Comparison of ENCODE assay signal across 8 mouse cellular contexts in the genomic region with DNA sequence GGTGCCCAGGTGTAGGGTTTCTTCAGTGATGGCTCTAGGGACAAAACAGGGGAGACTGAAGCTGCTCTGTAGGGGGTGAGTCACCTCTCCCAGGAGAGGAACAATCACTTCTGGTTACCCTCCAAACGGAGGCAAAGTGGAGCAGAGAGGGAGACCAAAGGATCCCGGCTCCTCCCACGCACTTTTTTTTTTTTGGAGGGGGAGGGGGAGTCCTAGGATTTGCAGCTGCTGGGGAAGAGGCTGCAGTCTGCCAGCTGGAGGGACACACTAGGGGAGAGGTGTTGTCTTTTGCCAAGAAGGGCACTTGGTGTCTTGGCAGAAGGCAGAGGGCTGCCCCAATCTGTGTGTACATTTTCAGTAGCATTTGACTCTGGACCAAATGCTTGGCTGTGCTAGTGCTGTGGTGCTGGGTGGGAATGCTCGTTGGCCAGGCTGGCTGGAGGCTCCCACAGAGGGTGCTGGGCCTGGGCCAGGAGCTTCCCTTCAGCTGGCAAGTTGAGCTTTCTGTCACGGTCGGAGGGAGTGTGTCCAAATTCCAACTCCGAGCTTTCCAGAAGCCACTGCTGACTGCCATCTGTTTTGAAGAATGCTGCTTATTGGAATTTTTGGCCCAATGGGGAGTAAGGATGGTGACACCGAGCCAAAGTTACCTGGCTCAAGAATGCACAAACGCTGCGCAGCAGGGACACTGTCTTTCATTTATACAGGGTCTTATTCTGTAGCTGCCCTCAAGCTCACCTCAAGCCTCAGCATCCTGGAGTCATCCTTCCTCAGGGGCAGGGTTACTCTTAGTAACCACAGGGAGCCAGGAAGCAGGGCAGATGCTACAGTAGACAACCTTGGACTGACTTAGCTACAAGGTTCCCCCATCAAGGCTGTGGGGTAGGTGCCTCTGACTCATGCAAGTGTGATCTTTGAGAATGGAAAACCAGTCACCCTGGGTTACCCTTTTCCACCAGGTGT. TPM values are rescaled to one million over a fixed set of nuclear protein-coding genes. Genes with fewer than 3 reads are reported as not detected.
DNase-seq lines count a peak whose midpoint lies in the region; ATAC-seq and TF ChIP-seq lines count a peak whose summit lies in the region.

No protein-coding gene starts in this region.

- peak; percentile 93 for DNase-seq in brain, embryonic 14.5 days (ENCODE audit: low read depth)
- DNase-seq in kidney, postnatal 25 days, result peak; percentile 95 to 97
- DNase-seq in liver, embryonic 14.5 days (ENCODE audit: low read depth in 3 of 3, low spot score in 3 of 3), result no peak
- no peak for DNase-seq in yolk sac, embryonic 10.5 days (ENCODE audit: low spot score)

- WGBS in forebrain, embryonic 12.5 days, result 20% methylated on average over 10 of the region's 10 CpGs
- WGBS in heart, embryonic 15.5 days, result 11% methylated on average over 10 of the region's 10 CpGs
- 31% methylated on average over 10 of the region's 10 CpGs for WGBS in liver, embryonic 14.5 days (ENCODE audit: insufficient replicate concordance)
- 8% methylated on average over 10 of the region's 10 CpGs for WGBS in neural tube, embryonic 14.5 days

- peak overlapping the region; percentile 99 for H3K27ac ChIP-seq in ES-Bruce4 (ENCODE audit: insufficient read depth, low read length)
- H3K27ac ChIP-seq in forebrain, embryonic 12.5 days, result peak overlapping the region; percentile 71
- H3K27ac ChIP-seq in heart, embryonic 15.5 days, result peak overlapping the region; percentile 92
- H3K27ac ChIP-seq in liver, embryonic 14.5 days, result peak overlapping the region; percentile 65
- peak overlapping the region; percentile 76 for H3K27ac ChIP-seq in neural tube, embryonic 14.5 days (ENCODE audit: low read depth, low read length)

- peak overlapping the region; percentile 37 for H3K9ac ChIP-seq in ES-Bruce4 (ENCODE audit: low read depth, poor library complexity, severe bottlenecking)
- no peak overlapping the region for H3K9ac ChIP-seq in forebrain, embryonic 12.5 days
- peak overlapping the region; percentile 34 for H3K9ac ChIP-seq in heart, embryonic 15.5 days
- 0 out of 2 replicates have a peak overlapping the region, but pooled peaks have one; percentile 5 for H3K9ac ChIP-seq in liver, embryonic 14.5 days (replicated peaks)
- H3K9ac ChIP-seq in neural tube, embryonic 14.5 days (replicated peaks; ENCODE audit: low read depth, low read length), result peak overlapping the region; percentile 4; the same call in 1 of the 2 replicates

- no peaks in the 10 kb centered on the region for H3K9me3 ChIP-seq in ES-Bruce4 (replicated peaks; ENCODE audit: control insufficient read depth, insufficient read depth, low read length, poor library complexity, severe bottlenecking)
- no peaks in the 10 kb centered on the region for H3K9me3 ChIP-seq in forebrain, embryonic 12.5 days
- no peaks in the 10 kb centered on the region for H3K9me3 ChIP-seq in heart, embryonic 15.5 days (replicated peaks)
- H3K9me3 ChIP-seq in liver, embryonic 14.5 days (ENCODE audit: control insufficient read depth, low read length), result no peaks in the 10 kb centered on the region
- no peaks in the 10 kb centered on the region for H3K9me3 ChIP-seq in neural tube, embryonic 14.5 days (ENCODE audit: control insufficient read depth, low read length)

- no peak for TF ChIP-seq POLR2A in ES-Bruce4 (IDR thresholded peaks at IDR 0.05; ENCODE audit: insufficient read depth, low read length)
- no peak for TF ChIP-seq POLR2A in brain, embryonic 14.5 days (IDR thresholded peaks at IDR 0.05; ENCODE audit: borderline replicate concordance, extremely low read depth, insufficient read depth, insufficient read length, poor library complexity, severe bottlenecking)

- H3K27me3 ChIP-seq in ES-Bruce4 (ENCODE audit: control insufficient read depth, insufficient read depth, low read length, poor library complexity, severe bottlenecking), result no peaks in the 10 kb centered on the region
- H3K27me3 ChIP-seq in forebrain, embryonic 12.5 days, result no peaks in the 10 kb centered on the region
- no peaks in the 10 kb centered on the region for H3K27me3 ChIP-seq in heart, embryonic 15.5 days
- no peaks in the 10 kb centered on the region for H3K27me3 ChIP-seq in liver, embryonic 14.5 days (ENCODE audit: control insufficient read depth, insufficient read depth, low read length)
- H3K27me3 ChIP-seq in neural tube, embryonic 14.5 days (ENCODE audit: control insufficient read depth, insufficient read depth, low read length), result no peaks in the 10 kb centered on the region

- ATAC-seq in forebrain, embryonic 12.5 days (ENCODE audit: low FRiP score), result no peak
- ATAC-seq in heart, embryonic 15.5 days (replicated peaks; ENCODE audit: insufficient number of reproducible peaks, insufficient read depth, low FRiP score, low read depth), result peak; percentile 85
- no peak for ATAC-seq in liver, embryonic 14.5 days (ENCODE audit: insufficient read depth)
- peak; percentile 79; the same call in 1 of the 2 replicates for ATAC-seq in neural tube, embryonic 14.5 days (ENCODE audit: low read depth)

- no peak for TF ChIP-seq CTCF in ES-Bruce4 (IDR thresholded peaks at IDR 0.05; ENCODE audit: low read depth, low read length)
- TF ChIP-seq CTCF in brain, embryonic 14.5 days (IDR thresholded peaks at IDR 0.05; ENCODE audit: borderline replicate concordance, extremely low read depth, insufficient read depth, insufficient read length), result no peak
- TF ChIP-seq CTCF in liver, embryonic 14.5 days (IDR thresholded peaks at IDR 0.05; ENCODE audit: low read depth), result no peak

- no peaks in the 10 kb centered on the region for H3K4me1 ChIP-seq in ES-Bruce4 (ENCODE audit: control insufficient read depth, insufficient read depth, low read length)
- peaks cover 24% of the 10 kb centered on the region for H3K4me1 ChIP-seq in forebrain, embryonic 12.5 days
- peaks cover 25% of the 10 kb centered on the region for H3K4me1 ChIP-seq in heart, embryonic 15.5 days (replicated peaks)
- peaks cover 4 to 18% of the 10 kb centered on the region in 2 experiments; a peak in 3 of 4 replicates for H3K4me1 ChIP-seq in liver, embryonic 14.5 days (replicated peaks; ENCODE audit: control insufficient read depth in 2 of 2, insufficient read depth in 2 of 2, low read length in 1 of 2)
- H3K4me1 ChIP-seq in neural tube, embryonic 14.5 days (ENCODE audit: control insufficient read depth, insufficient read depth, low read length), result peaks cover 9% of the 10 kb centered on the region

- peak; percentile 98 for TF ChIP-seq EP300 in ES-Bruce4 (IDR thresholded peaks at IDR 0.05; ENCODE audit: insufficient read depth, low read depth, low read length)
- TF ChIP-seq EP300 in liver, embryonic 14.5 days (IDR thresholded peaks at IDR 0.05; ENCODE audit: low read depth), result no peak

- H3K4me3 ChIP-seq in ES-Bruce4 (ENCODE audit: low read depth, low read length), result peak overlapping the region; percentile 39
- H3K4me3 ChIP-seq in forebrain, embryonic 12.5 days (replicated peaks), result no peak overlapping the region
- H3K4me3 ChIP-seq in heart, embryonic 15.5 days, result peak overlapping the region; percentile 35
- H3K4me3 ChIP-seq in liver, embryonic 14.5 days (ENCODE audit: insufficient read depth in 1 of 2, low read depth in 2 of 2, low read length in 2 of 2), result peak overlapping the region; percentile 30 to 36; a peak in 3 of 4 replicates
- no peak overlapping the region for H3K4me3 ChIP-seq in neural tube, embryonic 14.5 days (ENCODE audit: low read depth, low read length)

- H3K36me3 ChIP-seq in ES-Bruce4 (ENCODE audit: control insufficient read depth, insufficient read depth, low read length, poor library complexity, severe bottlenecking), result no peaks in the 10 kb centered on the region
- H3K36me3 ChIP-seq in forebrain, embryonic 12.5 days (replicated peaks), result peaks cover 15% of the 10 kb centered on the region
- peaks cover 16% of the 10 kb centered on the region; the same call in 1 of the 2 replicates for H3K36me3 ChIP-seq in heart, embryonic 15.5 days
- no peaks in the 10 kb centered on the region for H3K36me3 ChIP-seq in liver, embryonic 14.5 days (replicated peaks; ENCODE audit: control insufficient read depth, insufficient read depth, low read depth)
- 0 out of 2 replicates have a peak, but pooled peaks cover 4% of the 10 kb centered on the region for H3K36me3 ChIP-seq in neural tube, embryonic 14.5 days (ENCODE audit: control insufficient read depth, insufficient read depth, low read length)

- peak overlapping the region; percentile 32 for H3K4me2 ChIP-seq in forebrain, embryonic 12.5 days
- H3K4me2 ChIP-seq in heart, embryonic 15.5 days, result peak overlapping the region; percentile 58
- peak overlapping the region; percentile 49 for H3K4me2 ChIP-seq in liver, embryonic 14.5 days (ENCODE audit: low read depth)
- peak overlapping the region; percentile 14 for H3K4me2 ChIP-seq in neural tube, embryonic 14.5 days (ENCODE audit: low read depth, low read length)

RNA-seq across cellular contexts. Expression of gene Zdhhc18, which starts 10.5 kb away (rescaled TPM):
- 34.4 and 43.8 TPM in 2 replicates for polyA plus RNA-seq in ES-Bruce4 (2011; ENCODE audit: insufficient read depth, insufficient read length, low read depth, missing spikeins)
- 34.4 and 39.9 TPM in 2 replicates for polyA plus RNA-seq in brain, embryonic 14.5 days (2012; rRNA removed)
- polyA plus RNA-seq in forebrain, embryonic 12.5 days (2016; fragmentation: Nextera tagmentation; extraction: Ambion mirVana), result 2.8 and 4.6 TPM in 2 replicates
- 4.6 and 9.4 TPM in 2 replicates for polyA plus RNA-seq in heart, embryonic 15.5 days (2015; fragmentation: Nextera tagmentation; extraction: Ambion mirVana)
- 3.8 and 3.9 TPM in 2 replicates for polyA plus RNA-seq in liver, embryonic 14.5 days (2012; rRNA removed)
- polyA plus RNA-seq in liver, embryonic 14.5 days (2014; fragmentation: Nextera tagmentation; extraction: Ambion mirVana), result 0.58 and 0.90 TPM in 2 replicates
- 4.3 and 6.1 TPM in 2 replicates for polyA plus RNA-seq in neural tube, embryonic 14.5 days (2014; fragmentation: Nextera tagmentation; extraction: Ambion mirVana)

RNA-seq across cellular contexts. Expression of gene Pigv, which starts 12.0 kb away (rescaled TPM):
- 12.8 and 15.2 TPM in 2 replicates for polyA plus RNA-seq in ES-Bruce4 (2011; ENCODE audit: insufficient read depth, insufficient read length, low read depth, missing spikeins)
- 11.7 and 12.8 TPM in 2 replicates for polyA plus RNA-seq in brain, embryonic 14.5 days (2012; rRNA removed)
- 17.3 and 18.0 TPM in 2 replicates for polyA plus RNA-seq in forebrain, embryonic 12.5 days (2016; fragmentation: Nextera tagmentation; extraction: Ambion mirVana)
- 11.8 and 14.6 TPM in 2 replicates for polyA plus RNA-seq in heart, embryonic 15.5 days (2015; fragmentation: Nextera tagmentation; extraction: Ambion mirVana)
- 3.2 and 3.3 TPM in 2 replicates for polyA plus RNA-seq in liver, embryonic 14.5 days (2012; rRNA removed)
- 3.1 and 4.0 TPM in 2 replicates for polyA plus RNA-seq in liver, embryonic 14.5 days (2014; fragmentation: Nextera tagmentation; extraction: Ambion mirVana)
- polyA plus RNA-seq in neural tube, embryonic 14.5 days (2014; fragmentation: Nextera tagmentation; extraction: Ambion mirVana), result 10.9 and 13.0 TPM in 2 replicates

RNA-seq across cellular contexts. Expression of gene Sfn, which starts 58.5 kb away (rescaled TPM):
- 250 and 292 TPM in 2 replicates for polyA plus RNA-seq in ES-Bruce4 (2011; ENCODE audit: insufficient read depth, insufficient read length, low read depth, missing spikeins)
- polyA plus RNA-seq in brain, embryonic 14.5 days (2012; rRNA removed), result 10.0 and 11.9 TPM in 2 replicates
- 3.9 and 6.8 TPM in 2 replicates for polyA plus RNA-seq in forebrain, embryonic 12.5 days (2016; fragmentation: Nextera tagmentation; extraction: Ambion mirVana)
- 3.0 and 25.1 TPM in 2 replicates for polyA plus RNA-seq in heart, embryonic 15.5 days (2015; fragmentation: Nextera tagmentation; extraction: Ambion mirVana)
- 0.45 and 0.52 TPM in 2 replicates for polyA plus RNA-seq in liver, embryonic 14.5 days (2012; rRNA removed)
- polyA plus RNA-seq in liver, embryonic 14.5 days (2014; fragmentation: Nextera tagmentation; extraction: Ambion mirVana), result 0.10 and 0.35 TPM in 2 replicates
- 1.4 TPM in 2 replicates for polyA plus RNA-seq in neural tube, embryonic 14.5 days (2014; fragmentation: Nextera tagmentation; extraction: Ambion mirVana)

Comparison
In these comparisons a context has a peak if more than half of its experiments do, and no peak if none do; other contexts are left out.
1. H3K4me3 ChIP-seq: peak in ES-Bruce4 (single experiment), heart, embryonic 15.5 days (single experiment) and liver, embryonic 14.5 days (2 of 2); none in forebrain, embryonic 12.5 days (single experiment) and neural tube, embryonic 14.5 days (single experiment).
2. DNase-seq: peak in brain, embryonic 14.5 days (single experiment) and kidney, postnatal 25 days (2 of 2); none in liver, embryonic 14.5 days (0 of 3) and yolk sac, embryonic 10.5 days (single experiment).
3. ATAC-seq: peak in heart, embryonic 15.5 days (single experiment) and neural tube, embryonic 14.5 days (single experiment); none in forebrain, embryonic 12.5 days (single experiment) and liver, embryonic 14.5 days (single experiment).
4. Peak in every context shown above with its lines, with median percentiles within 50 percentile points of each other: H3K27ac ChIP-seq and H3K4me2 ChIP-seq.